ENCODE assay signal across 9 mouse cellular contexts in genomic region chr2:167804493-167805227, GRCm38 (mm10).
A peak's percentile ranks its signal among the peaks of the same experiment; 100 is the strongest.
DNase-seq lines count a peak whose midpoint lies in the region; ATAC-seq and TF ChIP-seq lines count a peak whose summit lies in the region.
"Had no signal": no experiment of that assay in that cellular context is flagged by ENCODE, and none has a peak within 500 bp of the region (broad histone marks: within the 10 kb centered on the region; RNA-seq: fewer than 3 reads in every experiment).

No protein-coding gene starts in this region.

- H3K4me1 ChIP-seq in limb, embryonic 14.5 days (ENCODE audit: control insufficient read depth, insufficient read depth, low read length): peaks cover 8% of the 10 kb centered on the region
- peaks cover 25% of the 10 kb centered on the region for H3K4me1 ChIP-seq in limb, embryonic 10.5 days
- H3K4me1 ChIP-seq in neural tube, embryonic 15.5 days: 0 out of 2 replicates have a peak, but pooled peaks cover 2% of the 10 kb centered on the region
- H3K4me1 ChIP-seq in forebrain, embryonic 15.5 days: no peaks in the 10 kb centered on the region

- WGBS in limb, embryonic 14.5 days: 45% methylated on average over 18 of the region's 18 CpGs
- 58% methylated on average over 18 of the region's 18 CpGs for WGBS in limb, embryonic 10.5 days
- 74% methylated on average over 18 of the region's 18 CpGs for WGBS in neural tube, embryonic 15.5 days
- WGBS in forebrain, embryonic 15.5 days: 73% methylated on average over 18 of the region's 18 CpGs

- no peaks in the 10 kb centered on the region for H3K36me3 ChIP-seq in limb, embryonic 14.5 days (ENCODE audit: control insufficient read depth, insufficient read depth, low read length)
- H3K36me3 ChIP-seq in limb, embryonic 10.5 days: no peaks in the 10 kb centered on the region
- no peaks in the 10 kb centered on the region for H3K36me3 ChIP-seq in neural tube, embryonic 15.5 days
- no peaks in the 10 kb centered on the region for H3K36me3 ChIP-seq in forebrain, embryonic 15.5 days

- H3K27me3 ChIP-seq in limb, embryonic 14.5 days (ENCODE audit: control insufficient read depth, insufficient read depth, low read length): no peaks in the 10 kb centered on the region
- H3K27me3 ChIP-seq in limb, embryonic 10.5 days (ENCODE audit: low read depth, poor library complexity, severe bottlenecking): no peaks in the 10 kb centered on the region
- H3K27me3 ChIP-seq in neural tube, embryonic 15.5 days (replicated peaks): no peaks in the 10 kb centered on the region
- no peaks in the 10 kb centered on the region for H3K27me3 ChIP-seq in forebrain, embryonic 15.5 days

- H3K4me3 ChIP-seq in limb, embryonic 14.5 days (replicated peaks; ENCODE audit: low read length): no peak overlapping the region
- no peak overlapping the region for H3K4me3 ChIP-seq in limb, embryonic 10.5 days
- no peak overlapping the region for H3K4me3 ChIP-seq in neural tube, embryonic 15.5 days (replicated peaks)
- H3K4me3 ChIP-seq in forebrain, embryonic 15.5 days: no peak overlapping the region

- H3K9ac ChIP-seq in limb, embryonic 14.5 days (ENCODE audit: low read depth, low read length, severe bottlenecking): 0 out of 2 replicates have a peak overlapping the region, but pooled peaks have one; percentile 26
- H3K9ac ChIP-seq in neural tube, embryonic 15.5 days (replicated peaks): no peak overlapping the region
- H3K9ac ChIP-seq in forebrain, embryonic 15.5 days (replicated peaks): no peak overlapping the region

- no peak for DNase-seq in limb, embryonic 14.5 days (ENCODE audit: low spot score)
- no peak for DNase-seq in limb, embryonic 10.5 days (ENCODE audit: low spot score)
- peak; percentile 71 for DNase-seq in thymus, postnatal 14 days
- DNase-seq in cerebellum, adult 11 months: no peak
- DNase-seq: heart, adult 18-20 months had no signal

- H3K27ac ChIP-seq in limb, embryonic 14.5 days (replicated peaks; ENCODE audit: low read depth, low read length): no peak overlapping the region
- no peak overlapping the region for H3K27ac ChIP-seq in limb, embryonic 10.5 days
- no peak overlapping the region for H3K27ac ChIP-seq in neural tube, embryonic 15.5 days (replicated peaks)
- H3K27ac ChIP-seq in forebrain, embryonic 15.5 days (replicated peaks): no peak overlapping the region

- no peak for ATAC-seq in limb, embryonic 14.5 days (ENCODE audit: low FRiP score, low read depth)
- peak; percentile 65 to 76 for ATAC-seq in hematopoietic stem cell, adult 5-6 weeks (replicated peaks in 1 of 2; ENCODE audit: insufficient read depth in 1 of 2, low FRiP score in 2 of 2, low TSS enrichment in 1 of 2, low read depth in 1 of 2, poor library complexity in 2 of 2, severe bottlenecking in 2 of 2)
- ATAC-seq in monocyte, adult 5-6 weeks (replicated peaks; ENCODE audit: insufficient number of reproducible peaks, low FRiP score, low TSS enrichment, poor library complexity, severe bottlenecking): peak; percentile 12; the same call in 1 of the 2 replicates
- ATAC-seq in neural tube, embryonic 15.5 days (ENCODE audit: low FRiP score): no peak
- ATAC-seq in forebrain, embryonic 15.5 days (replicated peaks): no peak

- no peak overlapping the region for H3K4me2 ChIP-seq in limb, embryonic 14.5 days (replicated peaks; ENCODE audit: low read depth, low read length, severe bottlenecking)
- H3K4me2 ChIP-seq in neural tube, embryonic 15.5 days: no peak overlapping the region
- no peak overlapping the region for H3K4me2 ChIP-seq in forebrain, embryonic 15.5 days (replicated peaks)

- TF ChIP-seq POLR2A in limb, embryonic 14.5 days (IDR thresholded peaks at IDR 0.05; ENCODE audit: borderline replicate concordance, extremely low read depth, insufficient read depth, insufficient read length): no peak

- no peaks in the 10 kb centered on the region for H3K9me3 ChIP-seq in limb, embryonic 14.5 days (ENCODE audit: control insufficient read depth, low read length)
- no peaks in the 10 kb centered on the region for H3K9me3 ChIP-seq in limb, embryonic 10.5 days (replicated peaks)
- H3K9me3 ChIP-seq in neural tube, embryonic 15.5 days (replicated peaks): no peaks in the 10 kb centered on the region
- no peaks in the 10 kb centered on the region for H3K9me3 ChIP-seq in forebrain, embryonic 15.5 days

Comparison
In these comparisons a context has a peak if more than half of its experiments do, and no peak if none do; other contexts are left out.
1. ATAC-seq: peak in hematopoietic stem cell, adult 5-6 weeks (2 of 2) and monocyte, adult 5-6 weeks (single experiment); none in limb, embryonic 14.5 days (single experiment), neural tube, embryonic 15.5 days (single experiment) and forebrain, embryonic 15.5 days (single experiment).